Mouse (Mus musculus) WW6 (cell line): ENCODE measurements around the gene Ncs1.

Source experiments
- DNase-seq: peaks from one replicate; pipeline ENCODE4 v3.0.0-alpha.2; 2013; ENCODE audit warnings: low read depth, low spot score

Ncs1 gene

DNA sequence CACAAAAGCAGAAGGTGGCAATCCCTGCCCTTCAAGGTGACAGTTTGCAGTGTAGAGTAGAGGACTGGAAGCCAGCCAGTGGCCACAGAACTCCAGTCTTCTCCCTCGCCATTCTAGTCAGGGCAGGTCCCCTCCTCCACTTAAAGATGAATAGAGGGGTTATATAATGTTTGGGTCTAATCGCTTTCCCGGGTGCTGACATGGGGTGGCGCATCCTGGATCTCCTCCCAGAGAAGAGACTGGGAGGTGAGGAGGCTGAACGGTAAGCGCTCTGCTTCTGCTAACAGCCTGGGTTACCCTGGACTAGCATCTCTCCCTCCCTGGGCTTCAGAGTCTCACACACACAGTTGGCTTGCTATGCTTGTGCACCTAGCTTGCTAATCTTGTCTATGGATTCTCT lies 32.2 kb downstream of the Ncs1 start:
- DNase-seq: no peak

DNA sequence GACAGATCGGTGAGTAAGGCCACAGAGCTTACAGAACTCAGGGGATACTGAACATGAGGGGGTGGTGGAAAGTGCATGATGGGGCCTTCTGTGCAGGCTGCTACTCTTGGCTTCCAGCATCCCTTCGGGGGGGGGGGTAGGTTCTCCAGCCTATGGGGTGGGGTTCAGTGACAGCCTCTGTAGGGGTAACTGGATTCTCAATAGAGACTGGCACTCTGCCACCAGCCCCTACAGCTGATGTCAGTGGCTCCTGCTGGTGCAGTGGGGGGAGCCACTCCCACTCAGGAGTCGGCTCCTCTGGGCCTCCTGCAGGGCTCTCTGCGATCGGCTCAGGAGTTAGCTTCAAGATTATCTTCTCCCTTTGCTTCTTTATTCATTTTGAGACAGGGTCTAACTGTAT lies 32.9 kb downstream of the Ncs1 start:
- DNase-seq: no peak

DNA sequence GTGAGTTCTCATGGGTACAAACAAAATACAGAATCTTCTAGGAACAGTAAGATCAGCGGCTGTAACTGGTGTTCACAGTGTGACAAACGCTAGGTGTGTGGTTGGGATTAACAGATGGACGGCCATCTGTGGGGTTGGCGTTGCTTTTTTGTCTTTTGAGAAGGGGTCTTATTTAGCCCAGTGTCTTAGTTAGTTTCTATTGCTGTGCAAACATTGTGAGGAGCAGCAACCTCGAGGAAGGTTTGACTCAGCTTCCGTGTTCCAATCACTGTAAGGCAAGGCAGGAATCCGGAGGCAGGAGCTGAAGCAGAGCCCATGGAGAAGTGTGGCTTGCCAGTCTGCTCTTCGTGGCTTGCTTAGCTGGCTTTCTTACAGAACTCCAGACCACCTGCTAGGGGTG lies 35.5 kb downstream of the Ncs1 start:
- DNase-seq: no peak

DNA sequence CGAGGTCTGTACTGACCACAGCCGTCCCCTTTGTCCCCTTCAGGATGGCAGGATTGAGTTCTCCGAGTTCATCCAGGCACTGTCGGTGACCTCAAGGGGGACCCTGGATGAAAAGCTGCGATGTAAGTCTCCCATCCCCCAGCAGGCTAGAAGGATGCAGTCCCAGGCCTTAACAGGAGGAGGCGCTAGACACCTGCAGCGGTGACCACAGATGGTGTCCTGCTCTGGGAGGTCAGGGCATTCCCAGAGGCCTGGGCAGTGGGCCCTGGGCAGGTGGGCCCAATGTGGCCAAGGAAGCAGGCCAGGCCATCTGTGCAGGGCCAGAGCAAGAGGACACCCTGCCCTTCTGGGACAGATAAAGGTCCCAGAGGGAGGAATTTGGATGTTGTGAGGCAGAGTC lies 36.6 kb downstream of the Ncs1 start:
- DNase-seq: no peak

DNA sequence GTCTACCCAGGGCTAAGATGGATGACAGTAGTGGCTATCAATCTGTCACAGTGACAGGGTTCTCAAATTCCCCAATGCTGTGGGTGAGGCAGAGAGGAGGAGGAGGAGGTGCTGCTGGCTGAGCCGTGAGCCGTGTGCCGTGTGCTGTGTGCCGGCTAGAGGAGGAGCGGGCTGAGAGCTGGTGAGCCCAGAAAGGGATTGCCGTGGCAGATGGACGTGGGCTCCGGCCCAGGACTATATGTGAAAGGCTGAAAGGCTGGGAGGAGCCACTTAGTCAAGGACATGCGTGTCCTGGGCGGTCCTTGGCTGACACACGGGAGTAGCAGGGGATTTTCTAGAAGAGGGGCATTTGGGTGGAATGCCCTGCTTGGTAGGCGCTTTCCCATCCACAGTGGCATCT lies 37.3 kb downstream of the Ncs1 start:
- DNase-seq: no peak

- DNase-seq: no peak
Observed at GRCm38 (mm10) chr2:31284531-31284930, 38.9 kb downstream of the Ncs1 start.

DNA sequence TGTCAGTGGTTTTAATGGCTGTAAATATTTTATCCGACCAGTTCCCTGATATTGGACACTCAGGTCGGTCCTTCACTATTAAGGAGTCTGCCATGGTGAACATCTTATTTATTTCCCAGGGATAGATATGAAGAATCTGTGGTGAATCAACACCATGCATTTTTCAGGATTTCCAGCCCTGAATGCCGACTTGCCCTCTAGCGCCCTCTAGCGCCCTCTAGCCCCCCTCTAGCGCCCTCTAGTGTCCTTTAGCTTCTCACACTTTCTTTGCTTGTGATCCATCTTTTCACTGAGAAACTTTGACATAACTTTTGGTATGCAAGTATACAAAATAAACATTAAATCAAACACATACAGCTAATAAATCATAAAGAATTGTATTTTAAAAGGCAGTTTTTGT lies 45.8 kb downstream of the Ncs1 start:
- DNase-seq: no peak

- no peak for DNase-seq
Observed at GRCm38 (mm10) chr2:31294985-31295384, 49.4 kb downstream of the Ncs1 start.

DNA sequence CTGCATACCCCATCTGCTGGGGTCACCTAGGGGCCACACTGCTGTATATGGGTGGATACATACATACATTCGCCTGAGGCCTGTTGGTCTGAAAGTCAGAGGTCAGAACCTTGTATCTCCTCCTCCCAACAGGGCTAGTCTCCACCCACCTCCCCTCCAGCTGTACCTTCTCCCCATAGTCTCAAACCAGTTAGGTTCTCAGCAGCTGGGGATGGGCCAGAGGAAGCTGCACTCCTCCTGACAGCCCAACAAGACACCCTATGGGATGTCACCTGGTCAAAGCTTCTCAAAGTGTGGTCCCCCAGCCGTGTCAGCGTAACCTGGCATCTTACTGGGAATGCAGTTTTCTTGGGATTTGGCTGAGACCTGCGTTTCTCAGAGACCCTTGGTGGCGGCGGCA lies 50.8 kb downstream of the Ncs1 start:
- no peak for DNase-seq

DNA sequence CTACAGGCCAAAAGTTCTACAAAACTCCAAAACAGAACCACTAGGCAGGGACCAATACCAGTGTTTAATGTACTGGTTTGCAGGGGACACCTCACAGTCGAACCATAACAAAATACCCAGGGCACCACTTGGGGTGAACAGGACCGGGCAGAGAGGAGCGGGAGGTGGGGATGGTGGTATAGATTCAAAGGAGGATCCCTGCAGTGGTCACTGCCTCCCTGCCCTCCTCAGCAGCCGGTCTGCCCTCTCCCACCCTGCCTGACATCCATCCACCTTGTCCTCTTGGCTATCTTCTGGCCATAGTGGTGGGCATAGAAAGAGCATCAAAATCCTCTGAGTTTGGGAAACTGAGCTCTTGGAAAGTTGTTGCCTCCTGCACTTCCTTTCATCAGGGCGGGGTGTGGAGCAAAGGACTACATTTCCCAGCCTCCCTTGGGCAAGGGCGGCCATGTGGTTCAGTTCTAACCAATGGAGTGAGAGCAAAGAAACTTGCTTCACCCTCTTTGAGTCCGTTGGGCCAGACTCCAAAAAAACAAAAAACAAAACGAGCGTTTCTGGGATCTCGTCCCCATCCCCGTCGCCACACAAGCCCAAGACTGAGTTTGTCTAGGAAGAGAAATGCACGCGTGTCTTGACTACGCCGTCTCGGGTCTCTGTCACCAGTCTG lies 52.1 kb downstream of the Ncs1 start:
- no peak for DNase-seq

DNA sequence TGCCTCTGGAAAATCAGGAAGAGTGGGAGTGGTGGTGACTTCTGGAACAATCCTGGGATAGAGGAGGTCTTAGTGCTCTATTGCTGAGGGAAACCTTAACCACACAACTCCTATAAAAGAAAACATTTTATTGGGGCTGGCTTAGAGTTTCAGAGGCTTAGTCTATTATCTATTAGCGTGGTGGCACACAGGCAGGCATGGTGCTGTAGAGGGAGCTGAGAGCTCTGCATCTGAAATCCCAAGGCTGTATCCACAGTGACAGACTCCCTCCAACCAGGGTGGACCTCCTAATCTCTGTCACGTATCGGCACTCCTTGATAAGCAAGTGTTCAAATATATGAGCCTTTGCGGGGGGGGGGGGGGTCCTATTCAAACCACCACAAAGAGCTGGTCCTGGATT lies 53.2 kb downstream of the Ncs1 start:
- DNase-seq: no peak

DNA sequence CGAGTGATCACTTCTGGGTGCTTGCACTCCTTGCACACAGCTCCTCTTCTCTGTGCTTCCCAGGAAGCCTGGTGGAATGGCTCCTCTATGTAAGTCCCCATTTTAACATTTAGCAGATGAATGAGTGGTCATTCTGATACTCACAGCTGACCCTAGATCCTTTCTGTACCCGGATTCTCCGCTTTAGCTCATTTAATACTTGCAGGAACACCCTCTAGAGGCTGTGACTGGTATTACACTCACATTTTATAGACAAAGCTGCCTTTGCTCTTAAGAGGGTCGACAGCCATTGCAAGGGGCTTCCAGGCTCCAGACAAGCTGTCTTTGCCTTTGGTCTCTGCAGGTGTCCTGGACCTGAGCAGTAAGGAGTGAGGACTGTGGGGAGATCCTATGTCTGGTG lies 53.6 kb downstream of the Ncs1 start:
- DNase-seq: no peak

GRCm38 (mm10) chr2:31299996-31300395 lies 54.4 kb downstream of the Ncs1 start:
- DNase-seq: no peak

DNA sequence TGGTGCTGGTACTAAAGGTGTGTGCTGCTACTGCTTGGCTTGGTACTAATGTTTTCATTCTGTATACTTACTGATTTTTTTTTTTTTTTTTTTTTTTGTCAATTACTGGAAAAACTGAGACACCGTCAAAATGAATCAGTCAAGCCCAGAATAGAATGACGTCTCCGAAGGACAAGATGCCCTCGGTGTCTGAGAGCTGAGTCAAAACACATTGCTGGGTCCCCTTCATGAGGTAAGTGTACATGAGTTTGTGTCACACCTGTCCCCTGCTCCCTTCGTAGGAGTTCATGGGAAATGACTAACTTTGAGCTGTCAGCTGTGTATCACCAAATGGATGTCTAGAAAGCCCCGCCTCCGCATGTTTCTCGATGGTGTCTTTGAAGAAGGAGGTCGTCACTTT lies 57.6 kb downstream of the Ncs1 start:
- DNase-seq: no peak

GRCm38 (mm10) chr2:31304191-31304590 lies 58.6 kb downstream of the Ncs1 start:
- no peak for DNase-seq

DNA sequence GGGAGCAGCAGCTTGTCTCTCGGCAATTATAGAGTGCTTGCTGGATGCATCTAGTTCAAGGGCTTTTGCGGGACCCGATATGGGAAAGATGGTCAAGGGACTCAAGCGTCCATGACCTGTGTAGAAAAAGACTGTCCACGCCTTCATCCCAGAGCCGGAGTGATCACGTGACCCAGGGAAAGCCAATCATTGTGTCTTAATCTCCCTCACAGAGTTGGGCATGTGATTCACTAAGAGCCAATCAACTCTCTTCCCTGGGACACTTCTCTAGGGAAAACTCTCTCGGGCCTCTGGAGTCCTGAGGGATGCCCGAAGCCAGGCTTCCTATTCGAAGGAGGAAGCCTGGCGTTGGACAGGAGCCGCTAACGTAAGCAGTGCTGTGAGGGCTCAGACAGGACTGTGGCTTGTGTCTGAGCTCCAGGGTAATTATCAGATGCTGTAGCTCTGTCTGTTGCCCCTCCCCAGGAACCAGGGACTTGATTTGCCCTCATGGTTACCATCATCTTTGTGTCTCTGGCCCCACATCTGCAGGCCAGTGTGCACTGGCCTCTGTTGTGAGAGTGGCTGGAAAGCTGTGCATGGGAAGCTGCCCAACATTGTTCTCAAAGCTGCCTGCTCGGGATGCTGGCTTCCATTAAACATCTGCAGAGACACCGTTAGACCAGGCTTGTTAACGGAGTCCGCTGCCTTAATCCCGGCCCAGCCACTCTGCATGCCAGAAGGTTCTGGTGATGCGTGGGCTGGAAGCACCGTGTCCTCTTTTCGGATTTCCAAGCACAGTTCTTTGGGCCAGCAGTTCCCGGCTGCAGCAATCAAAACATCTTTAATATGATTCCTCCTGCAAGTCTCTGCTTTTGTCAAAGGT lies 59.4 kb downstream of the Ncs1 start:
- peak; percentile 61 for DNase-seq

DNA sequence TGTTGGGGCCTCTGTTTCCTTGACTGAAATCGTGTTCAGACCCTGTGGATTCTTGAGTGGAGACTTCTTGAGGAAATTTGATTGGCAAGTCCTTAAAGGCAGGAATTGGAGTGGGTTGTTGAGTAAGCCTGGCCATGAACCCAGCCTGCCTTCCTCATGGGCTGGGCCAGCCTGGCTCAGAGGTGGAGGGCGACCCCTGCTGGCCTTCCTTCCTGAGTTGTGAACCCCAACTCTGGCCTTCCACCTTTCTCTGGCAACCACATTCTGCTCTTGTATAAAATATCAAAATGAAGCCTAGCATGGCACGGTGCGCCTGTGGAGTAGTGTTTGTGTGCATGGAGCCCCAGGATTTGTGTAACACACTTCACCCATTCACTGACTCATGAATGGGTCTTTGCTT lies 60.1 kb downstream of the Ncs1 start:
- no peak for DNase-seq

DNA sequence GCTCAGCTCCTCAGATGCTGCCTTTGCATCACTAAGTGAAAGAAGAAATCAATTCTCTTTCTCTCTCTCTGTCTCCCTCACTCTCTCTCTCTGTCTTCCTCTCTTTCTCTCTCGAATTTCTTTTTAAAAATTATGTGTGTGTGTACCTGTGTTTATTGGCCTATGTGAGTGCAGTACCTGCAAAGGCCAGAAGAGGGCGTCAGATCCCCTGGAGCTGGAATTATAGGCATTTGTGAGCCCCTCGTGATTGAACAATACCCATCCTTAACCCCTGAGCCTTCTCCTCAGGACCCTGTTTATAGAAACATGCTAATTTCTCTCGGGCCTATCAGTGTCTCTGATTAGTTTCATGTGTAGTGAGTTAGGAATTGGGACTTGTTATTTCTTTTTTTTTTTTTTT lies 62.6 kb downstream of the Ncs1 start:
- DNase-seq: no peak

- no peak for DNase-seq
Observed at GRCm38 (mm10) chr2:31309549-31309948, 63.9 kb downstream of the Ncs1 start.

GRCm38 (mm10) chr2:31314007-31314465 lies 68.4 kb downstream of the Ncs1 start, which contains the start of gene Hmcn2:
Gene Hmcn2, plus strand, starts transcription at chr2:31314415.
- DNase-seq: no peak

GRCm38 (mm10) chr2:31318162-31318561 lies 72.5 kb downstream of the Ncs1 start:
- DNase-seq: no peak

GRCm38 (mm10) chr2:31319200-31319599 lies 73.6 kb downstream of the Ncs1 start:
- DNase-seq: no peak

DNA sequence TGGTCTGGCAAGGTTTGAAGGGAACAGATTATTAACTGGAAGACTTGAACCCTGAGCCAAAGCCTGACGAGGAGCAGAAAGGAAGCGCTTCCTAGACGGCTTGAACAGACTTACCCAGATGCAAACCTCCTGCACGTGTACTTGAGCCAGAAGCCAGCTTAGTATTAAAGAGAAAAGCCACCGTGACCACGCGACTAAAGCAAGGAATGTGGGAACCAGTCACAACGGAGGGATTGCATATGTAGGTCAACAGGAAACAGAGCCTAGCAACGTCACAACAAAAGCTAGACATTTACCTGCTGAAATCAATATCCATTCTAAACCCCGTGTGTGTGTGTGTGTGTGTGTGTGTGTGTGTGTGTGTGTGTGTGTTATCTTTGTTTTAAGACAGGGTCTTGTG lies 81.6 kb downstream of the Ncs1 start:
- no peak for DNase-seq
